ENCODE assay signal across 9 mouse cellular contexts in genomic region chr11:43399297-43399696, GRCm38 (mm10). TPM values are rescaled to one million over a fixed set of nuclear protein-coding genes. Genes with fewer than 3 reads are reported as not detected.
DNase-seq lines count a peak whose midpoint lies in the region; ATAC-seq and TF ChIP-seq lines count a peak whose summit lies in the region.
"Had no signal": no experiment of that assay in that cellular context is flagged by ENCODE, and none has a peak within 500 bp of the region (broad histone marks: within the 10 kb centered on the region; RNA-seq: fewer than 3 reads in every experiment).

No protein-coding gene starts in this region.

- 0 out of 2 replicates have a peak, but pooled peaks cover 1% of the 10 kb centered on the region for H3K9me3 ChIP-seq in kidney, embryonic 16.5 days (ENCODE audit: low read length)

- no peak overlapping the region for H3K4me2 ChIP-seq in kidney, embryonic 16.5 days (replicated peaks; ENCODE audit: low read depth, low read length)

- WGBS in heart, adult 2 months = 44% methylated on average over 4 of the region's 4 CpGs
- 44% methylated on average over 4 of the region's 4 CpGs for WGBS in kidney, embryonic 16.5 days

- no peaks in the 10 kb centered on the region for H3K36me3 ChIP-seq in heart, adult 2 months (ENCODE audit: control insufficient read depth, insufficient read depth, low read length)
- H3K36me3 ChIP-seq in kidney, embryonic 16.5 days (ENCODE audit: insufficient read depth, low read length) = no peaks in the 10 kb centered on the region

- H3K27me3 ChIP-seq in heart, adult 2 months (ENCODE audit: control insufficient read depth, insufficient read depth, low read length) = no peaks in the 10 kb centered on the region
- H3K27me3 ChIP-seq in kidney, embryonic 16.5 days (ENCODE audit: insufficient read depth, low read length) = no peaks in the 10 kb centered on the region

- no peaks in the 10 kb centered on the region for H3K79me2 ChIP-seq in heart, adult 2 months (replicated peaks; ENCODE audit: control insufficient read depth, insufficient read depth, low read length)

- no peak for TF ChIP-seq POLR2A in heart, adult 2 months (IDR thresholded peaks at IDR 0.05; ENCODE audit: insufficient read depth, low read depth, low read length)

- no peak overlapping the region for H3K27ac ChIP-seq in heart, adult 2 months
- H3K27ac ChIP-seq in kidney, embryonic 16.5 days (ENCODE audit: low read length) = no peak overlapping the region

- H3K9ac ChIP-seq in heart, adult 2 months (ENCODE audit: low read depth, low read length) = no peak overlapping the region
- H3K9ac ChIP-seq in kidney, embryonic 16.5 days (replicated peaks; ENCODE audit: low read length) = no peak overlapping the region

- TF ChIP-seq EP300 in heart, adult 2 months (IDR thresholded peaks at IDR 0.05; ENCODE audit: insufficient read depth, low read depth, low read length) = no peak

- TF ChIP-seq CTCF in heart, adult 2 months (IDR thresholded peaks at IDR 0.05) = peak; percentile 49

- no peak overlapping the region for H3K4me3 ChIP-seq in heart, adult 2 months
- no peak overlapping the region for H3K4me3 ChIP-seq in kidney, embryonic 16.5 days (ENCODE audit: low read length)

- H3K4me1 ChIP-seq in heart, adult 2 months (ENCODE audit: control insufficient read depth, insufficient read depth, low read length) = peaks cover 4% of the 10 kb centered on the region
- H3K4me1 ChIP-seq in kidney, embryonic 16.5 days (ENCODE audit: insufficient read depth, low read length) = peaks cover 6% of the 10 kb centered on the region

- DNase-seq in heart, adult 2 months = no peak
- no peak for DNase-seq in heart, adult 18-20 months
- DNase-seq in urinary bladder, postnatal 10 days (ENCODE audit: low spot score) = peak; percentile 2
- no peak for DNase-seq in urinary bladder, adult 2 months (ENCODE audit: low spot score)
- DNase-seq in ovary, postnatal 14 days (ENCODE audit: low spot score) = no peak
- DNase-seq in thymus, postnatal 0 days (ENCODE audit: low spot score) = no peak
- DNase-seq: cerebellum, adult 11 months had no signal

- intact Hi-C loops in heart, adult 2 months (cut with DNase I) = no loop called here

- peak; percentile 33; the same call in 1 of the 2 replicates for ATAC-seq in kidney, embryonic 16.5 days (ENCODE audit: low FRiP score, low TSS enrichment)
- ATAC-seq in cerebellum, adult (ENCODE audit: insufficient number of reproducible peaks, low FRiP score, low TSS enrichment) = no peak

RNA-seq across cellular contexts. Expression of gene Pttg1, which starts 26.8 kb away (rescaled TPM):
- total RNA-seq in heart, adult 2 months (2021) = 10 to 100 TPM; 74.8 to 84.5 TPM
- polyA plus RNA-seq in heart, adult 2 months (2012; rRNA removed) = 55.5 and 80.9 TPM in 2 replicates
- 10 to 100 TPM; 85.4 to 89.1 TPM for total RNA-seq in heart, adult 18-20 months (2021)
- polyA plus RNA-seq in urinary bladder, adult 2 months (2012; rRNA removed) = 126 and 144 TPM in 2 replicates
- 101 and 102 TPM in 2 replicates for polyA plus RNA-seq in kidney, embryonic 16.5 days (2015; fragmentation: Nextera tagmentation; extraction: Ambion mirVana)
- polyA plus RNA-seq in thymus, postnatal 0 days (2015; fragmentation: Nextera tagmentation; extraction: Ambion mirVana) = 112 and 114 TPM in 2 replicates

RNA-seq across cellular contexts. Expression of gene Slu7, which starts 34.2 kb away (rescaled TPM):
- 10 to 100 TPM; 27.2 to 27.8 TPM for total RNA-seq in heart, adult 2 months (2021)
- polyA plus RNA-seq in heart, adult 2 months (2012; rRNA removed) = 3.8 and 4.7 TPM in 2 replicates
- total RNA-seq in heart, adult 18-20 months (2021) = 10 to 100 TPM; 30.2 to 34.6 TPM
- polyA plus RNA-seq in urinary bladder, adult 2 months (2012; rRNA removed) = 10.0 and 21.3 TPM in 2 replicates
- 59.6 and 66.3 TPM in 2 replicates for polyA plus RNA-seq in kidney, embryonic 16.5 days (2015; fragmentation: Nextera tagmentation; extraction: Ambion mirVana)
- 66.2 and 71.7 TPM in 2 replicates for polyA plus RNA-seq in thymus, postnatal 0 days (2015; fragmentation: Nextera tagmentation; extraction: Ambion mirVana)
